Comparison of ENCODE assay signal across 8 mouse cellular contexts in the genomic region with DNA sequence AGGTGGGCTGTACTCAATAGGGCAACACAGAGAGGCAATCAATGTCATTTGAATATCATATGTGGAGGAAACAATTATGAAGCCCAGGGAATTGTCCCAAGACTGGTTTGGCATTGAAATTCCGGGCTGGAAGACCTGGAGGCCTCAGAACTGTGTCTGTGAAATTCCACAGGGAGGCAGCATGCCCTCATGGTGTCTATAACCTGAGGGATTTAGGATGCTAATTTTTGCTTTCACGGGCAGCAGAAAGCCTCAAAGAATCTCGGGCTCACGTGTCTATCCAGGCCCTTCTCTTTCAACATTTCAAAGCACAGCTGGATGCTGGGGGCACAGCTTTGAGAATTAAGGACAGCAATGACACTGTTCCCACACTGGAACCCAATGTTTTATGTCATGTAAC. TPM values are rescaled to one million over a fixed set of nuclear protein-coding genes. Genes with fewer than 3 reads are reported as not detected.
DNase-seq lines count a peak whose midpoint lies in the region; ATAC-seq and TF ChIP-seq lines count a peak whose summit lies in the region.

No protein-coding gene starts in this region.

- peak; percentile 90 for TF ChIP-seq CTCF in Patski (IDR thresholded peaks at IDR 0.05)

- 9% methylated on average over 4 of the region's 4 CpGs for WGBS in kidney, embryonic 14.5 days

- no peaks in the 10 kb centered on the region for H3K36me3 ChIP-seq in kidney, embryonic 14.5 days (ENCODE audit: control insufficient read depth, insufficient read depth, low read length)

- POLR2A ChIA-PET in Patski (lab: Charles Lee): no interaction called here

- H3K4me3 ChIP-seq in kidney, embryonic 14.5 days (ENCODE audit: low read length): no peak overlapping the region

- H3K9me3 ChIP-seq in kidney, embryonic 14.5 days (ENCODE audit: control insufficient read depth, low read length): no peaks in the 10 kb centered on the region

- no peak overlapping the region for H3K27ac ChIP-seq in kidney, embryonic 14.5 days (ENCODE audit: low read depth, low read length)

- H3K27me3 ChIP-seq in kidney, embryonic 14.5 days (ENCODE audit: control insufficient read depth, insufficient read depth, low read length): no peaks in the 10 kb centered on the region
- H3K27me3 ChIP-seq in Patski: peaks cover 3% of the 10 kb centered on the region

- no peak overlapping the region for H3K4me2 ChIP-seq in kidney, embryonic 14.5 days (replicated peaks; ENCODE audit: low read depth, low read length)

- DNase-seq in kidney, adult 11 months: peak; percentile 12
- peak; percentile 1 for DNase-seq in Patski (ENCODE audit: low read depth, low spot score)
- DNase-seq in cerebellum, postnatal 10 days: peak; percentile 58 to 63
- peak; percentile 23 to 52 for DNase-seq in kidney, postnatal 36 days
- DNase-seq in right cerebral cortex, postnatal 10 days (ENCODE audit: low spot score in 2 of 2): peak; percentile 55 to 62
- no peak for DNase-seq in urinary bladder, adult 18-20 months (ENCODE audit: low spot score in 2 of 2)

- in situ Hi-C loops in Patski (cut with MboI; ENCODE audit: low pct_unique_long_range_greater_than_20kb): loop anchor here (25.0 kb wide), 2 partner anchors 501 to 626 kb away; no protein-coding TSS in a partner anchor

- H3K9ac ChIP-seq in kidney, embryonic 14.5 days (ENCODE audit: low read depth, low read length): no peak overlapping the region

- no peaks in the 10 kb centered on the region for H3K4me1 ChIP-seq in kidney, embryonic 14.5 days (ENCODE audit: control insufficient read depth, insufficient read depth, low read length)

- no peak for ATAC-seq in kidney, embryonic 14.5 days (ENCODE audit: low FRiP score, low TSS enrichment)
- ATAC-seq in Patski: peak; percentile 78
- ATAC-seq in megakaryocyte-erythroid progenitor cell, adult 5-6 weeks (replicated peaks; ENCODE audit: low FRiP score, low TSS enrichment, poor library complexity, severe bottlenecking): no peak

- CTCF ChIA-PET in Patski (lab: Charles Lee): interaction anchor here (0.7 to 3.4 kb wide), 3 partner anchors 30 to 251 kb away, joined by 3 to 20 read pairs (median 7); no protein-coding TSS in a partner anchor

RNA-seq across cellular contexts. Expression of gene Mitf, which starts 45.5 kb away (rescaled TPM):
- 3.0 and 3.6 TPM in 2 replicates for polyA plus RNA-seq in kidney, embryonic 14.5 days (2014; fragmentation: Nextera tagmentation; extraction: Ambion mirVana)
- polyA plus RNA-seq in Patski (2021): 11.2 TPM
- total RNA-seq in megakaryocyte-erythroid progenitor cell, adult 5-6 weeks (2014; fragmentation: Nextera tagmentation): 1.0 and 1.7 TPM in 2 replicates
- total RNA-seq in megakaryocyte-erythroid progenitor cell, adult 5-6 weeks (2017): 1.6 and 2.8 TPM in 2 replicates

Comparison
In these comparisons a context has a peak if more than half of its experiments do, and no peak if none do; other contexts are left out.
1. DNase-seq: peak in kidney, adult 11 months (single experiment), Patski (single experiment), cerebellum, postnatal 10 days (2 of 2), kidney, postnatal 36 days (2 of 2) and right cerebral cortex, postnatal 10 days (2 of 2); none in urinary bladder, adult 18-20 months (0 of 2).